Mouse (Mus musculus) myocyte (in vitro differentiated cells): ENCODE results near the gene Abca17. TPM values are rescaled to one million over a fixed set of nuclear protein-coding genes. Genes with fewer than 3 reads are reported as not detected.
A peak's percentile ranks its signal among the peaks of the same experiment; 100 is the strongest.

ENCODE experiments used
- H3K27me3 ChIP-seq: one replicate; pipeline ENCODE4 v1.6.1; 2011; ENCODE audit not compliant: control insufficient read depth, insufficient read depth, insufficient read length
- H3K36me3 ChIP-seq: one replicate; pipeline ENCODE4 v1.6.1; 2011; ENCODE audit not compliant: control insufficient read depth, insufficient read depth
- H3K4me2 ChIP-seq: one replicate; pipeline ENCODE4 v1.6.1; 2011; ENCODE audit warnings: low read depth, control low read depth
- H3K4me3 ChIP-seq: one replicate; pipeline ENCODE4 v1.5.1; 2011; ENCODE audit warnings: mild to moderate bottlenecking, control low read depth, moderate library complexity
- H3K79me2 ChIP-seq: one replicate; pipeline ENCODE4 v1.6.1; 2011; ENCODE audit not compliant: control insufficient read depth, insufficient read depth
- H3ac ChIP-seq: one replicate; pipeline ENCODE4 v1.6.1; 2011; ENCODE audit not compliant: control insufficient read depth, insufficient read length
- CEBPB ChIP-seq: IDR thresholded peaks from 2 replicates; pipeline ENCODE4 v1.6.1; 2011; ENCODE audit warnings: mild to moderate bottlenecking, moderate library complexity; ENCODE audit not compliant: poor library complexity, insufficient read depth, severe bottlenecking
- E2F4 ChIP-seq: IDR thresholded peaks from one replicate; pipeline ENCODE4 v1.6.1; 2011; ENCODE audit warnings: mild to moderate bottlenecking, control low read depth, moderate library complexity; ENCODE audit not compliant: insufficient read depth
- MAX ChIP-seq: IDR thresholded peaks from one replicate; pipeline ENCODE4 v1.6.1; 2011; ENCODE audit warnings: low read depth, mild to moderate bottlenecking, control low read depth
- MYOD1 ChIP-seq, 3 experiments: IDR thresholded peaks; one replicate each; pipeline ENCODE4 v1.6.1; 2011; ENCODE audit warnings: control low read depth in 2 of 3, low read depth in 2 of 3, mild to moderate bottlenecking in 2 of 3, moderate library complexity in 1 of 3; ENCODE audit not compliant: insufficient read length in 2 of 3, control insufficient read depth in 1 of 3
- MYOG ChIP-seq, 3 experiments: IDR thresholded peaks; one replicate each; pipeline ENCODE4 v1.6.1; 2011; ENCODE audit warnings: control low read depth in 2 of 3, low read depth in 2 of 3, mild to moderate bottlenecking in 2 of 3; ENCODE audit not compliant: insufficient read length in 2 of 3, control insufficient read depth in 1 of 3, insufficient read depth in 1 of 3
- POLR2A ChIP-seq: IDR thresholded peaks from one replicate; pipeline ENCODE4 v1.6.1; 2011; ENCODE audit warnings: low read depth, mild to moderate bottlenecking, control low read depth, moderate library complexity; ENCODE audit not compliant: insufficient read length
- POLR2AphosphoS2 ChIP-seq: IDR thresholded peaks from one replicate; pipeline ENCODE4 v1.6.1; 2011; ENCODE audit warnings: low read depth, control low read depth; ENCODE audit not compliant: insufficient read length
- REST ChIP-seq: IDR thresholded peaks from one replicate; pipeline ENCODE4 v1.6.1; 2011; ENCODE audit warnings: mild to moderate bottlenecking, control low read depth, moderate library complexity; ENCODE audit not compliant: insufficient read depth, insufficient read length
- SRF ChIP-seq: IDR thresholded peaks from one replicate; pipeline ENCODE4 v1.6.1; 2011; ENCODE audit warnings: low read depth; ENCODE audit not compliant: control insufficient read depth, insufficient read length
- TCF12 ChIP-seq: IDR thresholded peaks from one replicate; pipeline ENCODE4 v1.6.1; 2011; ENCODE audit warnings: mild to moderate bottlenecking, control low read depth; ENCODE audit not compliant: poor library complexity, insufficient read depth, severe bottlenecking
- TCF3 ChIP-seq: IDR thresholded peaks from one replicate; pipeline ENCODE4 v1.6.1; 2011; ENCODE audit warnings: low read depth, control low read depth; ENCODE audit not compliant: insufficient read length
- USF1 ChIP-seq: IDR thresholded peaks from one replicate; pipeline ENCODE4 v1.6.1; 2011; ENCODE audit warnings: low read depth, mild to moderate bottlenecking, control low read depth, moderate library complexity
- polyA plus RNA-seq: library from polyadenylated mRNA; unstranded; fragments of >200 nt; fragmentation: generic; extraction: Trizol; gene quantifications from one replicate; pipeline ENCODE4 v1.2.1, GENCODE M21; 2012; ENCODE audit warnings: missing spikeins

The Abca17 gene
- polyA plus RNA-seq, 1 experiment: not detected

DNA sequence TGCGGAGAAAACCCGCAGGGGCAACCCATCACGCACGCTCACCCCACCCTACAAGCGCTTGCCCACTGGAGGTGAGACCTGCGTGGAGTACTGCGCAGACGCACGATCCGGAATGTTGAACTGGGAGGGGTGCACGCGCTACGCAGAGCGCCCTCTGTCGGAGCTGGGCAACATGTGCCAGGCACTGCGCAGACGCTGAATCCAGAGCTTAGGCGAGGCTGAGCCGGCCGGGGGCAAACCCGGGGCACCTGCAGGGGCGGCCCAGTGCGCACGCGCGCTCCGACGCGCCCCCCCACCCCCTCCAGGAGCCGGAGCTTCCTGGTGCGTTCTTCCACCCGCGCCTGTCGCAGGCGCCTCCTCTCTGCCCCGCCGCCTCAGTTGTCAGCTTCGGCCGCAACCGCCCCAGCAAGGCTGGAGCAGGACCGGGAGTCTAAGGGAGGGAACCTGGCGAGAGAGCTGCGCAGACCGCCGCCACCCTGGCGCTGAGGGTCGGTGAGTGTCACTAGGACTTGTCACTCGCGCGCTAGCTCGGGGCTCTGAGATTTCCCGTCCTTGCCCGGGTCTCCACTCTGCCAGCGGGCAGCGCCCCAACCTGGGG, 991 bp upstream of the Abca17 start, which contains the start of gene Abca3:
TSS of gene Abca3 (plus strand) at position 191 of the 598 bp plus-strand sequence.
- Histone ChIP-seq H3K4me2 (peak within 1 kb of the TSS; percentile 94), H3ac (no peak within 1 kb of the TSS), H3K79me2 (no peaks in the 10 kb centered on the region), H3K27me3 (peaks cover 12% of the 10 kb centered on the region), H3K4me3 (peak within 1 kb of the TSS; percentile 14), H3K36me3 (no peaks in the 10 kb centered on the region)
- TF ChIP-seq MYOD1 (IDR thresholded peaks at IDR 0.05; ENCODE audit: control insufficient read depth in 1 of 3, insufficient read length in 2 of 3, low read depth in 2 of 3) (peak in 2 of 3 experiments; percentile 23 to 27), USF1 (no peak), MAX (peak; percentile 39), SRF (no peak), MYOG (IDR thresholded peaks at IDR 0.05; ENCODE audit: control insufficient read depth in 1 of 3, insufficient read depth in 1 of 3, insufficient read length in 2 of 3, low read depth in 2 of 3) (peak in 1 of 3 experiments; percentile 40)

DNA sequence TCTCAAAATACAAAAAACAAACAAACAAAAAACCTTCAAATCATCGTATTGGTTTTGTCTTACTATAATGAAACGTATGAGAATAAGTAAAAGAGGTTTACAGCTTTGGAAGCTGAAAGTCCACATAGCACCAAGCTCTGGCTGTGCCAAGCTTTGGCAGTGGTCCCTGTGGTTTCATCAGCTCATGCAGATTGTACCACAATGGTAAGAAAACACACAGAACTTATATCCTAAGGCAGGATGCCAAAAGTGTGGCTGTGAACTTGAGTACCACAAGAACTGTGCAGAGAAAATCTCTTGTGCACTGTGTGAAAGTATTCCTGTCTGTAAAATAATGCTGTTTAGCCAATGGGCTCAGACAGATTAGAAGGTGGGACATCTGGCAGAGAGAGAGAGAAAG, 1.7 kb downstream of the Abca17 start:
- Histone ChIP-seq H3K36me3 (no peaks in the 10 kb centered on the region), H3K79me2 (no peaks in the 10 kb centered on the region), H3K4me2 (no peak overlapping the region), H3K4me3 (no peak overlapping the region), H3K27me3 (peaks cover 12% of the 10 kb centered on the region), H3ac (no peak overlapping the region)
- TF ChIP-seq CEBPB: no peak
- no peak for TF ChIP-seq MYOG (IDR thresholded peaks at IDR 0.05; ENCODE audit: control insufficient read depth in 1 of 3, insufficient read depth in 1 of 3, insufficient read length in 2 of 3, low read depth in 2 of 3)
- no peak for TF ChIP-seq SRF
- TF ChIP-seq USF1: no peak
- TF ChIP-seq TCF3: no peak
- TF ChIP-seq TCF12: no peak
- no peak for TF ChIP-seq MYOD1 (IDR thresholded peaks at IDR 0.05; ENCODE audit: control insufficient read depth in 1 of 3, insufficient read length in 2 of 3, low read depth in 2 of 3)
- TF ChIP-seq E2F4: no peak
- TF ChIP-seq REST: no peak
- no peak for TF ChIP-seq MAX
- no peak for TF ChIP-seq POLR2A
- TF ChIP-seq POLR2AphosphoS2: no peak

DNA sequence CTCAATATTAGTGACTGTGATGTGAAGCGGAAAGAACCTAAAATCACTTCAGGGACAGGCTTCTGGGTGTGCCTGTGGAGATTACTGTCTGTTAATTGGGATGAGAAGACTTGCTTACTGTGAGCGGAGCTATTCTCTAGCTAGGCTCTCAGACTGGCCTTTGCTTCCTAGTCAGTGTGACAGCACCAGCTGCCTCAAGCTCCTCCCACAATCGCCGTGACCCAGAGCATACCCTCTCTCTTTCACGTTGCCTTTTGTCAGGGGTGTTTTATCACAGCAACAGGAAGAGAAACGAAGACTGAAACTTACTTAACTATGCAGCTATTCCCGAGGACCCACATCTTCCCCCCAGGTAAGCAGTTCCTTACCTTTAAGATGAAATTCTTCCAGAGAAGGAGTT, 4.0 kb downstream of the Abca17 start:
- Histone ChIP-seq H3K36me3 (no peaks in the 10 kb centered on the region), H3ac (no peak overlapping the region), H3K27me3 (peaks cover 8% of the 10 kb centered on the region), H3K4me2 (no peak overlapping the region), H3K79me2 (no peaks in the 10 kb centered on the region), H3K4me3 (no peak overlapping the region)
- TF ChIP-seq TCF12 (no peak), E2F4 (no peak), CEBPB (no peak), MAX (no peak), USF1 (no peak), REST (no peak), SRF (no peak), POLR2A (no peak), MYOG (IDR thresholded peaks at IDR 0.05; ENCODE audit: control insufficient read depth in 1 of 3, insufficient read depth in 1 of 3, insufficient read length in 2 of 3, low read depth in 2 of 3) (no peak), POLR2AphosphoS2 (no peak)

DNA sequence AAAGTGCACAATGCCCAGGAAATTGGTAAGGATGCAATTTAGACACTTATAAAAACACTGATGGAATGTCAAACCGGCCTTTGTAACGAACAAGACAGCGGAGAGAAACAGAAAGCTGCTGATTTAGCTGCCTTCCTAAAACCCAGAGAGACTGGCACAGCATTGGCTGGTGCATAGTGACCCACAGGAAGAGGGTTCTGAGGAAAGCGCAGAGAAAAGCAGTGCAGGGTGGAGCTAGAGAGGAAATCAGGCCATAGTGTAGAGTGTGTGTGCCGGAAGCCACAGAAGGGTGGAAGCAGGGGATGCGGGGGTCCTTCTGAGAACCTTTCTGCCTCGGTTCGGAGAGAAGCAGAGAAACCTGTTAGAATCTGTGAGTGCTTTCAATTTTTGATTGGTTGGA, 6.2 kb downstream of the Abca17 start:
- Histone ChIP-seq H3K36me3 (no peaks in the 10 kb centered on the region), H3K4me3 (no peak overlapping the region), H3K4me2 (no peak overlapping the region), H3ac (no peak overlapping the region), H3K27me3 (no peaks in the 10 kb centered on the region), H3K79me2 (no peaks in the 10 kb centered on the region)
- TF ChIP-seq REST: no peak
- no peak for TF ChIP-seq POLR2AphosphoS2
- no peak for TF ChIP-seq POLR2A
- no peak for TF ChIP-seq MYOG (IDR thresholded peaks at IDR 0.05; ENCODE audit: control insufficient read depth in 1 of 3, insufficient read depth in 1 of 3, insufficient read length in 2 of 3, low read depth in 2 of 3)
- no peak for TF ChIP-seq CEBPB
- TF ChIP-seq MAX: no peak
- TF ChIP-seq TCF3: no peak
- TF ChIP-seq MYOD1 (IDR thresholded peaks at IDR 0.05; ENCODE audit: control insufficient read depth in 1 of 3, insufficient read length in 2 of 3, low read depth in 2 of 3): no peak
- TF ChIP-seq TCF12: no peak
- no peak for TF ChIP-seq SRF
- no peak for TF ChIP-seq E2F4
- TF ChIP-seq USF1: no peak

DNA sequence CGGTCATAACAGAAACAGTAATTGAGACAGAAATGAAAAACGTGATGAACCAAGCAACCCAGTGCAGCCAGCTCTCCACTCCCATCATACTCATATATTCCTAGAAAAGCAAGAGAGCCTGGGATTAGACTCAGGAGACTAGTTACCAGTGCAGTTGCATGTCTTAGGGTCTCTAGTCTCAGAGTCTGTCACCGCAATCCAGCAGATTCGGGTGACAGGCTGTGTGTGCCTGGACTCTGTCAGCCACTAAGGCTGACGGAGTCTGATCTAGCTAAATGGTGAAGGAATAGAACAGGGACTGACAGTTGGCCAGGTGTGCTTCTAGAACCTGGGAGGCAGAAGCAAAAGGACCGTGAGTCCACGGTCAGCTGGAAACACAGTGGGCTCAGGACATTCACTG, 23.2 kb downstream of the Abca17 start:
- H3K79me2 ChIP-seq: no peaks in the 10 kb centered on the region
- H3K4me3 ChIP-seq: no peak overlapping the region
- no peak overlapping the region for H3ac ChIP-seq
- peaks cover 26% of the 10 kb centered on the region for H3K27me3 ChIP-seq
- H3K4me2 ChIP-seq: no peak overlapping the region
- TF ChIP-seq E2F4: no peak
- no peak for TF ChIP-seq POLR2AphosphoS2
- no peak for TF ChIP-seq REST
- no peak for TF ChIP-seq CEBPB
- no peak for TF ChIP-seq SRF
- TF ChIP-seq MYOG (IDR thresholded peaks at IDR 0.05; ENCODE audit: control insufficient read depth in 1 of 3, insufficient read depth in 1 of 3, insufficient read length in 2 of 3, low read depth in 2 of 3): no peak
- no peak for TF ChIP-seq USF1
- no peak for TF ChIP-seq POLR2A
- no peak for TF ChIP-seq MYOD1 (IDR thresholded peaks at IDR 0.05; ENCODE audit: control insufficient read depth in 1 of 3, insufficient read length in 2 of 3, low read depth in 2 of 3)
- TF ChIP-seq MAX: no peak
- no peak for TF ChIP-seq TCF12
- no peak for TF ChIP-seq TCF3
- H3K36me3 ChIP-seq: no peaks in the 10 kb centered on the region
